Mouse (Mus musculus) forebrain, embryonic 15.5 days (tissue): ENCODE results near the gene Atxn7l3. TPM values are rescaled to one million over a fixed set of nuclear protein-coding genes. Genes with fewer than 3 reads are reported as not detected.

Source experiments
- ATAC-seq: fragments of 200-750 bp; cut with Nextera tagmentation; replicated peaks from 2 replicates; pipeline ENCODE4 v1.8.0; 2017; ENCODE audit warnings: mild to moderate bottlenecking, moderate TSS enrichment, moderate library complexity
- H3K27ac ChIP-seq: fragments of 300-500 bp; sonication (generic); replicated peaks from 2 replicates; pipeline ENCODE4 v1.5.1; 2015; ENCODE audit warnings: mild to moderate bottlenecking, inconsistent platforms
- H3K27me3 ChIP-seq: fragments of 300-500 bp; sonication (generic); 2 replicates; pipeline ENCODE4 v1.6.1; 2015; ENCODE audit warnings: inconsistent platforms
- H3K36me3 ChIP-seq: fragments of 300-500 bp; sonication (generic); 2 replicates; pipeline ENCODE4 v1.6.1; 2015; ENCODE audit warnings: mild to moderate bottlenecking, inconsistent platforms
- H3K4me1 ChIP-seq: fragments of 300-500 bp; sonication (generic); 2 replicates; pipeline ENCODE4 v1.6.1; 2015; ENCODE audit warnings: inconsistent platforms
- H3K4me2 ChIP-seq: fragments of 300-500 bp; sonication (generic); replicated peaks from 2 replicates; pipeline ENCODE4 v1.6.1; 2015; ENCODE audit warnings: mild to moderate bottlenecking, inconsistent platforms
- H3K4me3 ChIP-seq: fragments of 300-500 bp; sonication (generic); 2 replicates; pipeline ENCODE4 v1.5.1; 2015; ENCODE audit warnings: mild to moderate bottlenecking, inconsistent platforms
- H3K9ac ChIP-seq: fragments of 300-500 bp; sonication (generic); replicated peaks from 2 replicates; pipeline ENCODE4 v1.6.1; 2015; ENCODE audit warnings: mild to moderate bottlenecking, inconsistent platforms
- H3K9me3 ChIP-seq: fragments of 300-500 bp; sonication (generic); 2 replicates; pipeline ENCODE4 v1.6.1; 2016; ENCODE audit warnings: inconsistent platforms
- WGBS: fragments of 180-500 bp; shearing (Covaris S2); methylation state at CpG from one replicate; pipeline ENCODE4 v1.1.7; 2015; ENCODE audit warnings: mixed read lengths; 5-methylcytosine and 5-hydroxymethylcytosine counted together
- polyA plus RNA-seq: library from polyadenylated mRNA; unstranded; fragments of >200 nt; fragmentation: Nextera tagmentation; extraction: Ambion mirVana; gene quantifications from 2 replicates; pipeline ENCODE4 v1.2.1, GENCODE M21; 2015

Gene Atxn7l3
- polyA plus RNA-seq = 27.6 and 29.5 TPM in 2 replicates

DNA sequence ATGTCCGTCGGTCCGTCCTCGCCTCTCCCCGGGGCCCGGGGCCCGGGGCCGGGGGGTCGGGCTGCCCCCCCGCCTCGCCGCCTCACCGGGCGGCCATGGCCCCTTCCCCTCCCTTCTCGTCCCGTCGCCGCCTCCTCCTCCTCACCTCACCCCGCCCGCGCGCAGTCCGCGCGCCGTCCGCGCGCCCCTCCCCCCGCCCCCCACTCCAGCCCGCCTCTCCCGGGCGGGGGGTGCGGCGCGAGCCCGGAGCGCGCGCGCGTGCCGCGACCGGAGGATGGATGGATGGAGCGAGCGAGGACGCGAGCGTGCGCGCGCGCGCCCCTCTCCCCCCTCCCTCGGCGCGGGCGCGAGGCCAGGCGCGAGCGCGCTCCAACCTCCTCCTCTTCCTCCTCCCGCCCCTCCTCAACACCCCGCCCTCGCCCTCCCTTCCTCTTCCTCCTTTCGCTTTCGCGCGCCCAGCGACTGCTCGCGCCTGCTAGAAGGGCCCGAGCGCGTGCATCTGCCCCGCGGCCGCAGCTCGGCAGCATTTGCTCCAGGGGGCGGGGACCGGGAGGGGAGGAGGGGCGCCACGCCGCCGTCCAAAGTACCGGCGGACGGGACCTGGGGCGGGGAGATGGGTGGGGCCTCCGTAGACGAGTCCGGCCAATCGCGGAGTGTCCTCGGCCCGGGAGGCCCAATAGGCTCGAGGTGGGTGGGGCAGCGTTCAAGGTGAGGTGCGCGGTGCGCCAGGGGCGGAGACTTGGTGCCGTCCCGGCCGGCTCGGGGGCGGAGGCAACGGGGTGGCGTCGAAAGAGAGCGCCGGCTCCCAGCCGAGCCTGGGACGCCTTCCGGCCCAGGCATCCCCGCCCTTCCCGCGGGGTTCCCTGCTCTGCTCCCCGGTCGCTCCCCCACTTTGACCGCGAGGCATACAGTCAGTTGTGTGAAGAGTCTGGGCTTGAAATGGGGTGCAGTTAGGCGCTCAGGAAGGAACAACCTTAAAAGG, at the start of gene Atxn7l3:
TSS of gene Atxn7l3 (minus strand) at position 141 of the 982 bp plus-strand sequence.
- Histone ChIP-seq H3K4me1 (peaks cover 28% of the 10 kb centered on the region), H3K4me2 (peak within 1 kb of the TSS; percentile 80), H3K9ac (peak within 1 kb of the TSS; percentile 90), H3K9me3 (no peaks in the 10 kb centered on the region), H3K27ac (peak within 1 kb of the TSS; percentile 98), H3K36me3 (peaks cover 24% of the 10 kb centered on the region), H3K4me3 (peak within 1 kb of the TSS; percentile 94), H3K27me3 (no peaks in the 10 kb centered on the region)
- 1% methylated on average over 76 of the region's 125 CpGs for whole genome bisulfite sequencing
- ATAC-seq = peak; percentile 94

DNA sequence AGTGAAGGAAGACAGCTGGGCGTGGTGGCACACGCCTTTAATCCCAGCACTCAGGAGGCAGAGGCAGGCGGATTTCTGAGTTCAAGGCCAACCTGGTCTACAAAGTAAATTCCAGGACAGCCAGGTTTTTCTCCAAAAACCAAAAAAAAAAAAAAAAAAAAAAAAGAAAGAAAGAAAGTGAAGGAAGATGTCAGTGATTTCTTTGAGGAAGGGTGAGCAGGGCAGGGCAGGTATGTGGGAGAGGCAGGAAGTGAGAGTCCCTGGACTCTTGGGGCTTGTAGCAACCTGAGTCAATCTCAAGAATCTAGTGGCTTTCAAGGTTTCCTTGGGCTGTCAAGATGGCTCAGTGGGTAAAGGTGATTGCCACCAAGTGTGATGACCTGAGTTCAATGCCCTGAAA, 48.0 kb upstream of the Atxn7l3 start:
- no peak overlapping the region for H3K9ac ChIP-seq
- peaks cover under 1% of the 10 kb centered on the region; the same call in 1 of the 2 replicates for H3K4me1 ChIP-seq
- WGBS = 92% methylated on average over 3 of the region's 3 CpGs
- no peak overlapping the region for H3K27ac ChIP-seq
- no peak for ATAC-seq
- H3K9me3 ChIP-seq = no peaks in the 10 kb centered on the region
- H3K4me2 ChIP-seq = no peak overlapping the region
- no peaks in the 10 kb centered on the region for H3K27me3 ChIP-seq
- H3K4me3 ChIP-seq = no peak overlapping the region
- H3K36me3 ChIP-seq = no peaks in the 10 kb centered on the region

DNA sequence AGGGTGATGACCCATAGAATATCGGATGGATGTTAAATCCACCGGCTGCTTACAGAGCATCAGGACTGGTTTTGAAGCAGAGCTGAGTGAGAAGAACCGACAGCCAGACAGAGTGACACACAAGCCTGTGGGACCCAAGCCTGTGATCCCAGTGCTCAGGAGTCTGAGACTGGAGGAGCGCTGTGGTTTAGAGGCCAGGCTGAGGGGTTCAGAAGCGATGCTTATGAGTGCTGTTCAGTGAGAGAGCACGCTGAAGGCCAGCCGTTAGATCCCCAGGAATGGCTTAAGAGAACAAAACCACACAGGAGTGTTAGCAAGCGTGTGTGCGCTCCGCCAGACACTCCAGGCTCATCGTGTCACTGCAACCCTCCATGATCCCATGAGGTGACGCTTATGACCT, 46.3 kb upstream of the Atxn7l3 start:
- Histone ChIP-seq H3K27ac (no peak overlapping the region), H3K27me3 (no peaks in the 10 kb centered on the region), H3K36me3 (no peaks in the 10 kb centered on the region), H3K4me1 (peaks cover 11% of the 10 kb centered on the region), H3K9me3 (no peaks in the 10 kb centered on the region), H3K9ac (no peak overlapping the region), H3K4me2 (no peak overlapping the region), H3K4me3 (no peak overlapping the region)
- WGBS = 58% methylated on average over 12 of the region's 12 CpGs
- ATAC-seq = no peak

GRCm38 (mm10) chr11:102341101-102341500, 44.7 kb upstream of the Atxn7l3 start:
- Histone ChIP-seq H3K9me3 (no peaks in the 10 kb centered on the region), H3K4me3 (no peak overlapping the region), H3K27ac (no peak overlapping the region), H3K27me3 (no peaks in the 10 kb centered on the region), H3K9ac (no peak overlapping the region), H3K36me3 (no peaks in the 10 kb centered on the region), H3K4me2 (no peak overlapping the region), H3K4me1 (peaks cover 11% of the 10 kb centered on the region)
- WGBS = 90% methylated on average over 4 of the region's 4 CpGs
- ATAC-seq = no peak

GRCm38 (mm10) chr11:102339624-102340023, 43.2 kb upstream of the Atxn7l3 start:
- WGBS = 70% methylated on average over 4 of the region's 4 CpGs
- no peak overlapping the region for H3K9ac ChIP-seq
- H3K9me3 ChIP-seq = no peaks in the 10 kb centered on the region
- no peak for ATAC-seq
- no peaks in the 10 kb centered on the region for H3K27me3 ChIP-seq
- no peak overlapping the region for H3K4me3 ChIP-seq
- H3K4me2 ChIP-seq = no peak overlapping the region
- peak overlapping the region; percentile 49; the same call in 1 of the 2 replicates for H3K27ac ChIP-seq
- H3K4me1 ChIP-seq = peaks cover 17% of the 10 kb centered on the region
- H3K36me3 ChIP-seq = no peaks in the 10 kb centered on the region

DNA sequence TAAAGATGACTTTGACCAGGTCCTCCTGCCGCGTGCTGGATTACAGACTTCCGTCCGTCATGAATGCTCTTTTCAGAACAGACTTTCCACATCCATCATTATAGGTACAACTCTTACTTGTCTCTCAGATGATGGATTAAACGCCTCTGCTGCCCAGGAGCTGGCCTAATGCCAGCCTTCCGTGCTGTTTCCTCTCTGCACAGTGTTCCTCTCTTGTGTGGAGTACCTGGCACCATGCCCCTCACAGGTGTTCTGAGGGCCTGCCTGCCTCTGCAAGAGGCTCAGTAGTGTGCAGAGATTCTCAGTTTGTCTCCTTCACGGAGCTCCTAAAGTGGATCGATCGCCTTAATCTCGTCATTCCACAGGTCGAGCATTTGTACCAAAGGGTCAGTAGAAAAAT, 42.8 kb upstream of the Atxn7l3 start:
- Histone ChIP-seq H3K9ac (no peak overlapping the region), H3K36me3 (no peaks in the 10 kb centered on the region), H3K4me1 (peaks cover 17% of the 10 kb centered on the region), H3K4me3 (no peak overlapping the region), H3K9me3 (no peaks in the 10 kb centered on the region), H3K27ac (peak overlapping the region; percentile 49), H3K4me2 (no peak overlapping the region), H3K27me3 (no peaks in the 10 kb centered on the region)
- WGBS = 67% methylated on average over 11 of the region's 11 CpGs
- ATAC-seq = no peak

- Histone ChIP-seq H3K4me3 (no peak overlapping the region), H3K9ac (no peak overlapping the region), H3K27me3 (no peaks in the 10 kb centered on the region), H3K36me3 (no peaks in the 10 kb centered on the region), H3K4me2 (no peak overlapping the region), H3K9me3 (no peaks in the 10 kb centered on the region), H3K27ac (peak overlapping the region; percentile 49), H3K4me1 (peaks cover 17% of the 10 kb centered on the region)
- no peak for ATAC-seq
- 17% methylated on average over 3 of the region's 3 CpGs for WGBS
These were observed 42.1 kb upstream of the Atxn7l3 start for GRCm38 (mm10) chr11:102338561-102338960.

GRCm38 (mm10) chr11:102337921-102338320, 41.5 kb upstream of the Atxn7l3 start:
- no peak for ATAC-seq
- Histone ChIP-seq H3K9ac (no peak overlapping the region), H3K9me3 (no peaks in the 10 kb centered on the region), H3K27me3 (no peaks in the 10 kb centered on the region), H3K36me3 (no peaks in the 10 kb centered on the region), H3K27ac (no peak overlapping the region), H3K4me2 (no peak overlapping the region), H3K4me3 (no peak overlapping the region), H3K4me1 (peaks cover 17% of the 10 kb centered on the region)
- WGBS = 79% methylated on average over 1 of the region's 1 CpGs

- Histone ChIP-seq H3K27ac (no peak overlapping the region), H3K9me3 (no peaks in the 10 kb centered on the region), H3K4me1 (peaks cover 17% of the 10 kb centered on the region), H3K36me3 (no peaks in the 10 kb centered on the region), H3K27me3 (no peaks in the 10 kb centered on the region), H3K4me3 (no peak overlapping the region), H3K9ac (no peak overlapping the region), H3K4me2 (no peak overlapping the region)
- no peak for ATAC-seq
- WGBS = 82% methylated on average over 1 of the region's 1 CpGs
These were observed 39.8 kb upstream of the Atxn7l3 start for GRCm38 (mm10) chr11:102336191-102336590.

DNA sequence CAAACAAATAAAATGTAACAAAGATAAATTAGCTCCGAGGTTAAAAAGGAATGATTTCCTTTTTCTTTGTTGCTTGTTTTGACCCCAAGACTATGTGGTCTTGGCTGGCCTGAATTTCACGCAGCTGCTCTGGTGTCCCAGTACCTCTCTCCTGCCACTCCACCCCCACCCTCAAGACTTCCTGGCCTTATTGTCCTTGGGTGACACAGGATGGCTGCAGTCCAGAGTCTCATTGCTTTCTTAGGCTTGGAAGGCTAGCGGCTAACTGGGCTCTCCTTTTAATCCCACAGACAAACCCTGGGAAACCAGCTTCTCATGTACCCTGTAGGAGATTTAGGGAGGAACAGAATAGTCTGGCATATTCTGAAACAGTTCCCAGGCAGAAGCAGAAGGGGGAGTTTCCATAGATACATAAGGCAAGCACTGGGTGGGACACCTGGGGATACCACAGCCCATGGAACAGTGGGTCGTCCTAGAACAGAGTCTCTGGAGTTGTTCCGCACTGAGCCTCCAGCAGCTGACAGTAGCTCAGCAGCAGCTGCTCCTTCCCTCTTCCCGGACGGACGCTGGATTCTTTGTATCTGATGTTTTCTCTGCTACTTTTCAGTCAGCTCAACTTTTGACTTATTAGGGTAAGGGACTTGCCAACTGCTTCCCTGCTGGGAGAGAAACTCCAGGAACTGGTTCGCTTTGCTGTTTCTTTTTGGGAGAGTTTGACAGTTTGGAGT, 38.7 kb upstream of the Atxn7l3 start:
- Histone ChIP-seq H3K9me3 (no peaks in the 10 kb centered on the region), H3K36me3 (no peaks in the 10 kb centered on the region), H3K4me1 (peaks cover 17% of the 10 kb centered on the region), H3K4me3 (no peak overlapping the region), H3K9ac (no peak overlapping the region), H3K4me2 (no peak overlapping the region), H3K27me3 (no peaks in the 10 kb centered on the region), H3K27ac (no peak overlapping the region)
- WGBS = 34% methylated on average over 9 of the region's 9 CpGs
- ATAC-seq = no peak

- ATAC-seq = no peak
- Histone ChIP-seq H3K27ac (no peak overlapping the region), H3K4me3 (no peak overlapping the region), H3K4me2 (no peak overlapping the region), H3K4me1 (peaks cover 12% of the 10 kb centered on the region), H3K9me3 (no peaks in the 10 kb centered on the region), H3K9ac (no peak overlapping the region), H3K36me3 (no peaks in the 10 kb centered on the region), H3K27me3 (no peaks in the 10 kb centered on the region)
- WGBS = 53% methylated on average over 4 of the region's 4 CpGs
These were observed 37.6 kb upstream of the Atxn7l3 start for GRCm38 (mm10) chr11:102334010-102334409.

GRCm38 (mm10) chr11:102333061-102333460, 36.6 kb upstream of the Atxn7l3 start:
- Histone ChIP-seq H3K4me3 (no peak overlapping the region), H3K27ac (no peak overlapping the region), H3K9me3 (no peaks in the 10 kb centered on the region), H3K9ac (no peak overlapping the region), H3K4me2 (no peak overlapping the region), H3K4me1 (peaks cover 6% of the 10 kb centered on the region), H3K27me3 (no peaks in the 10 kb centered on the region), H3K36me3 (no peaks in the 10 kb centered on the region)
- ATAC-seq = no peak
